Mouse (Mus musculus) olfactory bulb, adult 2 months (tissue): ENCODE measurements at regions not wholly inside any gene's neighbourhood (a gene's known extent, or its start where the extent isn't known, plus 50 kb on each side); places are given as distances from the start of the nearest gene placed in this dataset.

ENCODE experiments used
- CTCF ChIP-seq: fragments of 200-500 bp; IDR thresholded peaks from 2 replicates; pipeline ENCODE4 v1.5.1; 2012; ENCODE audit warnings: low read depth, mild to moderate bottlenecking, low read length, moderate library complexity; ENCODE audit not compliant: insufficient read depth
- POLR2A ChIP-seq: fragments of 200-500 bp; IDR thresholded peaks from 2 replicates; pipeline ENCODE4 v1.6.1; 2012; ENCODE audit warnings: mild to moderate bottlenecking, low read depth, low read length, moderate library complexity; ENCODE audit not compliant: insufficient read depth

GRCm38 (mm10) chr11:25330696-25331095 lies 879.9 kb downstream of the 5730522E02Rik start:
- TF ChIP-seq CTCF (no peak), POLR2A (no peak)
